Mouse (Mus musculus) heart, postnatal 0 days (tissue): ENCODE data around the gene Rpl23a.

Experiments used
- CTCF ChIP-seq: IDR thresholded peaks from 2 replicates; pipeline ENCODE4 v1.5.1; 2016; ENCODE audit warnings: antibody characterized with exemption, control low read depth, low read depth
- EP300 ChIP-seq: IDR thresholded peaks from 2 replicates; pipeline ENCODE4 v1.6.1; 2016; ENCODE audit warnings: antibody characterized with exemption, low read depth

GRCm38 (mm10) chr11:78204287-78204686 is 20.9 kb upstream of the Rpl23a start:
- TF ChIP-seq CTCF: no peak
- TF ChIP-seq EP300: no peak
